Mouse (Mus musculus): ENCODE data around the gene Parp11.

The Parp11 gene

GRCm38 (mm10) chr6:127446436-127446890 is at the start of gene Parp11:
Parp11 (plus strand) TSS chr6:127446840.
- DNase-seq (ENCODE audit: extremely low read depth, low read depth, low spot score), result no peak

- no peak for DNase-seq (ENCODE audit: extremely low read depth, low read depth, low spot score)
Observed at GRCm38 (mm10) chr6:127398073-127398472, 48.6 kb upstream of the Parp11 start.

DNA sequence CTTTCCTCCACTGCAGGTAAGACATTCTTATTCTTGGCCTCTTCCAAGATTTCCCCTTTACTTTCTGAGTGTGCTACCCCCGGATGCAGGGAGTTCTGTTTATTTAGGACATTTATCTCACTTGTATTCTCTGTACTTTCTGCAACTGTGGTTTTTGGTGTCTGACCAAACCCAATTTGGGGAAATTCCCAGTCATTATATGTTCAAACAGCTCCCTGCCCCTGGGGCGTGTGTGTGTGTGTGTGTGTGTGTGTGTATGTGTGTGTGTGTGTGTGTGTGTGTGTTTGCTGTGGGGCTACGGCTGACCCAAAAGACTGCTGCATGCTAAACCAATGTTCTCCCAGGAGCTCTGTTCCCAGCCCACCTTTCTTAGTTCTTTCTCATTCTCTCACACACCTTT is 45.2 kb upstream of the Parp11 start:
- no peak for DNase-seq (ENCODE audit: extremely low read depth, low read depth, low spot score)

- no peak for DNase-seq (ENCODE audit: extremely low read depth, low read depth, low spot score)
Observed at GRCm38 (mm10) chr6:127404070-127404810, 42.4 kb upstream of the Parp11 start.

DNA sequence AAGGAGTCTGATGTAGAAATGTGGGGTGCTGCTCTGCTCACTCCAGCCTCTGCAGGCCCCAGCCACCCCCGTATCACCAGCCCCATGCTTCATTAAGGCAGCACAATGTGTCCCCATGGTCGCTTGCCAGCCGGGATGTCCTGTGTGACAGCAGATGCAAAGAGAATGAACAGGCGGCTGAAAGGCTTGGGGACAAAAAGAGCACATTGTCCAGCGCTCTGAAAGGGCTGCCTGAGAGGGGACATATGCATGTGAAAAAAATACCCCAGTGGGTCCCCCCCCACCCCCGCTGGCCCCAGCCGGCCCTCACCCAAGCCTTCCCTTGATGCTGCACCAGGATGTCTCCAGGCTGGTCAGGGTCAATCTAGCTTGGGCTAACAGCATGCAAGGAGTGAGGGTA is 41.0 kb upstream of the Parp11 start:
- DNase-seq (ENCODE audit: extremely low read depth, low read depth, low spot score), result no peak

GRCm38 (mm10) chr6:127407742-127408141 is 38.9 kb upstream of the Parp11 start:
- DNase-seq (ENCODE audit: extremely low read depth, low read depth, low spot score), result no peak

DNA sequence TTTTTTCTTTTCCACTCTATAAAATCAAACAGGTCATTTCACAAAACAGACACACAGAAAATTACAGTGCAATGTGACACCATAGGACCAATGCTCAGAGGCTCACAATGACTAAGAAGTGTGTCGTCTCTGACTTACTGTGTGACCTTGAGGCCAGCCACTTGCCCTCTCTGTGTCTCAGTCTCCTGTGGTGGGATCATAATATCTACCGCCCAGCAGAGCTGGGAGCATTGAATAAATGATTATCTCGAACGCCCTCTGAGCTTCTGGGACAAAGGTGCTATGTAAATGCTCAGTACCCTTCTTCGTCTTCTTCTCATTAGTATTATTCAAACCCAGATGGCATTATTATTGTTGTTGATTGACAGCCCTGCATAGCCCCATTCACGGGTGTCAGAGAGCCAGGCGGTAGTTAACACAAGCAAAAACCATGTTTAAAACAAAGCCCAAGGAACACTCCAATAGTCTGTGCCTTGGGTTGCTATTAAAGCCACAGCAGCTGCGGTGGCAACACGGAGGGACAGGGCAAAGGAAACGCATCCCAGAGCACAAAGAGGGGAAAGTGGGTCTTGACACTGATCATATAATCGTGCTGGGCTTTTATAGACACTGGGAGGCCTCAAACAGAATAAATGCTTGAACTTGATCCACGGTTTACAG is 29.0 kb upstream of the Parp11 start:
- DNase-seq (ENCODE audit: extremely low read depth, low read depth, low spot score), result no peak

DNA sequence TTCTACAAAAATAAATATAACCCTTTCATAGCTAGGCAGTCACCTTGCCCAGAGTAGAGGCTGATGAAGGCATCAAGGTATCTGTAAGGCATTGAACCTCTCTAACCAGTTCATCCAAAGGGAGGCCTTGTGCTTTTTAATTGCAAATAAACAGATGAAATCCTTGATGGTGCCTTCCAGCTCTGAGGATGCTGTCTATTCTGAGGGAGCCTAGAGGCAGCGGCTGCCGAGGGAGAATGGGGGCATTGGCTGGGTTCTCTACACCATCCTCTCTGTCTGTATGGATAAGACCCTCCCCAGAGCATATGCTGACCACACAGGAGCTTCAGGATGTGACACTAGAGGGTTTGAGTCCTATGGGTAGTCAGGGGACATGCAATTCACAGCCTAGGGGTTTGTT is 28.3 kb upstream of the Parp11 start:
- DNase-seq (ENCODE audit: extremely low read depth, low read depth, low spot score), result no peak

DNA sequence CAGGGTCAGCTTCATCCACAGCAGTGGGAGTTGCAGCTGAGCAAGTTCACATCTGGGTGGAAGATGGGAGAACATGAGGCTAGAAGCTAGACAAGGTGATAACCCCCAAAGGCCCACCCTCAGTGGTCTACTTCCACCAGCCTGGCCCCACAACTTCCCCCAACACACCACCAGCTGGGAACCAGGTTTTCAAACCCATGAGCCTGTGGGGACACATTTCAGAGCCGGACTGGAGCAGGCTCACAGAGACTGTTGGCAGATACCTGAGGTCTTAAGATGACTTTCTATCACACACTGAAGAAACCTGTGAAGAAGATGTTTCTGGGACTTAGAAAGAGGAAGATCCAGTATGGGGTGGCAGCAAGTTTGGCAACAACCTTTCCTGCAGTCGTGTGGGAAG is 26.5 kb upstream of the Parp11 start:
- no peak for DNase-seq (ENCODE audit: extremely low read depth, low read depth, low spot score)

DNA sequence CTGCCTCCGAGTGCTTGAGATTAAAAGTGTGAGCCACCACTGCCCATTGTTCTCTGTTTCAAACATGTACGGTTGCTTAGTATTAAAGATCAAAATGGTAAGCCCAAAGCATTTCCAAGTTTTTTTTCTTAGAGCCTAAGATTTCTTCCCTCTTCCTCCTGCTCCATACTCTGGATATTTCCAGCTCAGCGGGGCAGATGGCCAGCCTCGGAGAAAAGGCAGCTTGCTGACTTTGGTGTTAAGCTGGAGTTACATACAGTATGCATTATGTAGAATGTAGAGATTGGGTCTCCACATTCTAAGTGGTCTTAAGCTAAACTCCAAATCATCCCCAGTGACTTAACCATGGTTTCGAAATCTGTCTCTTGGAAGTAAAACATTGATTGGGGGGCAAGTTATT is 21.5 kb upstream of the Parp11 start:
- DNase-seq (ENCODE audit: extremely low read depth, low read depth, low spot score), result no peak

- peak; percentile 82 for DNase-seq (ENCODE audit: extremely low read depth, low read depth, low spot score)
Observed at GRCm38 (mm10) chr6:127430716-127431115, 15.9 kb upstream of the Parp11 start.

DNA sequence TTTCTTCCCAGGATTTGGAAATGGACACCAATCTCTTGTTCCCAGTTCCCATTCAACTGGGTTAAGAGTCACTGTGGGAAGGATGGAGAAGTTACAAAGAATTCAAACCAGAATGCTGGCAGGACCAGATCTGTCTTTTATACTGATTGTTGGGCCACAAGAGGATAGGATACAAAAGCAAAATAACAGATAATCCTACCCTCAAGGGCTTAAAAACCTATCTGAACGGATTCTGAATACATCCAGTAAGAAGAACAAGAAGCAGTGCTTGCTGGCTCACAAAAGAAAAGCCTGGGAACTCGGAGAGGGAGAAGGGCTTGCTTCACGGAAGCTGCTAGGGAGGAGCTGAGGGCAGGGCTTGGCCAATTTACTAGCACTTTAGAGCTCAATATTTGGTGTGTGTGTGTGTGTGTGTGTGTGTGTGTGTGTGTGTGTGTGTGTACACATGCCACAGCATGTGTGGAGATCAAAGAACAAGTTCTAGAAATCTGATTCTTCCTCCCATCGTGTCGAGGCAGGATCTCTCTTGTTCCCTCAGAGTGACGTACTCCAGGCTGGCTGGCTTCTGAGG is 15.4 kb upstream of the Parp11 start:
- peak; percentile 96 for DNase-seq (ENCODE audit: extremely low read depth, low read depth, low spot score)

DNA sequence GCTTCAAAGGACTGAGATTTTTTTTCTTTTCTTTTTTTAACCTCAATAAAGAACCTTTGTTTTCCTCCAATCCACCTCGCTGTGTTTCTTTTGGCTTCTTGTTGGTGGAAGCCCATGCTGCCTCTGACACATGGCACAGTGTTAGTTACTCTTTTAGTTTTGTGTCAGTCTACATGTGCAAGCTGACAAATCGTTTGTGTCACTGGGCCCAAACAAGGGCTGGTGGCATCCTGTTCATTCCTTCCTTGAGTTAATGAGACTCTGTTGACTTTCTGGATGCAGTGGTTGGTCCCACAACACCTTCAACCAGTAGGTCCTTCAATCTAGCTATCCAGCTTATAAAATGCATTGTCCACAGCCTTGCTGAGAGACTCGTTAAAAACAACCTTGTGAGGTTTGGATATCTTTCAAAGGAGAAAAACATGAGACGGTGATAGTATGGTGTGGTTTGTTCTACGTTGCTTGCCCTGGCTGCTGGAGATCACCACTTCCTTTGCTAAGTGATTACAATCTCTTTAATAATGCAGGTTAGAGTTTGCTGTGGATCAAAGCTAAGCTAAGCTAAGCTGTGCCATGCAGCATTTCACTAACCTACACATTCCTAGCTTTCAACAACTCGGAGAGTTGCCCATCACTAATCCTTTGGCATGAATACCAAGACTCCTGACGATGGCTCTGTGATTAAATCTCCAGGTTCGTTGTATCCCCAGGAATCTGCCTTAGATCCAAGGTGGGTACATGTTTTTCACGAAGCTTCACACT is 12.6 kb upstream of the Parp11 start:
- DNase-seq (ENCODE audit: extremely low read depth, low read depth, low spot score), result peak; percentile 98

DNA sequence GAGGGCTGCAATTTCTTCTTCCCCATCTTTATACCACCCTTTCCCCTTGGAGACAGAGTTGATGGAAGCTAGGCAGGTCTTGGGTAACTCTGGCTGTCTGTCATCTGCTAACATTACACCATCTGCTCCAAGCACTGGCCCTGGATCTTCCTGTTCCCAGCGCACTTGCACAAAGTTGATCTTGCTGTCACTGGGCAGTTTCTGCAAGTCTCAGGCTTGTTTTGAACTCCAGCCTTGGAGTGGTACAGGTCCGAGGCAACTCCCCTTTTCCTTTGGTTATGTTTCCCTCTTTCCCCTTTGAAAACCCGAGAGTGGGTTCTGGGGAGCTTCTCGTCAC is 12.0 kb upstream of the Parp11 start:
- DNase-seq (ENCODE audit: extremely low read depth, low read depth, low spot score), result no peak

DNA sequence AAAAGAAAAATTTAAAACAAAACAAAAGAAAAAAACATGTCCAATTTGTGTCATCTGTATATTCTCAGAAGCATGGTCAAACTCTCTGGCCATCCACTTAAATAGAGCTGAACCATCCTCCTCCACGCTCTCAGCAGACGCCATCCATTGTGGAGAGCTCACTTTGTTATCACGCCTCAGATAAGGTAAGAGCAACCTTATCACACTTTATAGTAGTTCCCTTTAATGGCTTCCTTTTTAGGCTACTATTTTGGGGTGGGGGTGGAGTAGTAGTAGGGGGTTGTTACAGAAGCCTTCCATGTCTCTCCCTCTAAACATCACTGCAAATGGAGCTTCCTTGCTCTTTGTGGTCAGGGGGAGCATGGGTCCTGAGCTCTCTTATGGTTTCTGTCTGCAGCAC is 7.6 kb upstream of the Parp11 start:
- no peak for DNase-seq (ENCODE audit: extremely low read depth, low read depth, low spot score)

- no peak for DNase-seq (ENCODE audit: extremely low read depth, low read depth, low spot score)
Observed at GRCm38 (mm10) chr6:127439540-127440195, 7.0 kb upstream of the Parp11 start.

GRCm38 (mm10) chr6:127440416-127441104 is 6.1 kb upstream of the Parp11 start:
- DNase-seq (ENCODE audit: extremely low read depth, low read depth, low spot score), result no peak

DNA sequence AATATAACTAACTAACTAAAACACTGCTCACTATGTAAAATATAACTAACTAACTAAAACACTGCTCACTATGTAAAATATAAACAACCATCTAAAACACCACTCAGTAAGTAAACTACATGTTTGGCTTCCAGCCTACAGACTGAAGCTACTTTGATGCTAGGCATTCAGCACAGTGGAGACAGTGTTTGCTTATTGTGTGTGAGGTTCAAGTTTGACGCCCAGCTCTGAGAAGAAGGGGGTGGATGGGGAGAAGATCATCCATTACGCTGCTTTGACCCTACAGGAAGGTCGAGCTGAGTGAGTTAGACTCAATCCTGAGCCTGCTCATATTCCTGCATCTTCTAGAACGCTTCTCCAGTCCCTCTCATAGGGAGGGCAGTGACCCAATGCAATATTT is 4.1 kb upstream of the Parp11 start:
- no peak for DNase-seq (ENCODE audit: extremely low read depth, low read depth, low spot score)

DNA sequence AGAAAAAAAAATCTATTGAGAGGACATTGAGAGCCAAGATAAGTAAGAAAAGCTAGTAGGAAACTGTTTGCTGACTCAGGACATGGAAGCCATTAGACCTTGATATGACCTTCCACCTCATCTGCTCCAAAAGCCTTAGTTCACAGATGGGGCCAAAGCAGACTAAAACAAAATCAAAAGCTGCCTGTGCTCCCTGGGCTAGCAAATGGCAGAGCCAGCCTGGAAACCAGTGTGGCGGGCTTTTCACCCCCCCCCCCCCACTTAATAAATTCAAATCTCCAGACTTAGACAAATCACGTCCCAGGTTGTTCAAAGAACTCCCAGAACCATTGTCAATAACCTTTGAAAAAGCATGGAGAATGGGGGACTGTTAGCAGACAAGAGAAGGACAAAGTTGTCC is 2.7 kb upstream of the Parp11 start:
- no peak for DNase-seq (ENCODE audit: extremely low read depth, low read depth, low spot score)

DNA sequence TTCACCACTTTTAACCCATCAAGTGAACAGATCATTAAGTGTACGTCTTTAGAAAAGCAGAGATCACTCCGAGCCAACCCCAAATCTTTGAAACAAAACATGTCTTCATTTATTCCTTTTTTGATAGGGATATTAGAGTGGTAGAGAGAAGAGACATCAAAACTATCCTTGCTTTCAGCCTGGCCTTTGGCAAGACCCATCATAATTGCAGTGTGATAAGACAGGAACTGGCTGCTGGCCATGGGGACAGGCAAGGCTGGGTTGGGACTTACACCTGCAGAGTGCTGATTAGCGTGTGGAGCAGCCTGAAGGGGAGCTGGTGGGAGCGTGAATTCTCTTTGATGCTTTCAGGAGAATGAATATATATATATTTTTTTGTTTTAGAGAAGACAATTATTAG is 2.2 kb upstream of the Parp11 start:
- no peak for DNase-seq (ENCODE audit: extremely low read depth, low read depth, low spot score)

Data from fat pad, adult 2 months (tissue).